Mouse (Mus musculus): ENCODE data around the gene Nav3.

- TF ChIP-seq POLR2A (IDR thresholded peaks at IDR 0.05; ENCODE audit: borderline replicate concordance, low read depth, low read length) = no peak
- no peak for TF ChIP-seq CTCF (IDR thresholded peaks at IDR 0.05; ENCODE audit: low read depth, low read length)
Measured at GRCm38 (mm10) chr10:109950296-109950695, 505.7 kb downstream of the Nav3 start.
